Mouse (Mus musculus): Measurements from ENCODE around the gene Zswim1.

Gene Zswim1

GRCm38 (mm10) chr2:164822636-164823165 is at the start of gene Zswim1:
Zswim1 (plus strand) TSS chr2:164822686.
- DNase-seq (ENCODE audit: low spot score in 2 of 2): peak; percentile 100

GRCm38 (mm10) chr2:164773229-164773988 is 49.1 kb upstream of the Zswim1 start:
- DNase-seq (ENCODE audit: low spot score in 2 of 2): no peak

GRCm38 (mm10) chr2:164773989-164774364 is 48.5 kb upstream of the Zswim1 start:
- no peak for DNase-seq (ENCODE audit: low spot score in 2 of 2)

DNA sequence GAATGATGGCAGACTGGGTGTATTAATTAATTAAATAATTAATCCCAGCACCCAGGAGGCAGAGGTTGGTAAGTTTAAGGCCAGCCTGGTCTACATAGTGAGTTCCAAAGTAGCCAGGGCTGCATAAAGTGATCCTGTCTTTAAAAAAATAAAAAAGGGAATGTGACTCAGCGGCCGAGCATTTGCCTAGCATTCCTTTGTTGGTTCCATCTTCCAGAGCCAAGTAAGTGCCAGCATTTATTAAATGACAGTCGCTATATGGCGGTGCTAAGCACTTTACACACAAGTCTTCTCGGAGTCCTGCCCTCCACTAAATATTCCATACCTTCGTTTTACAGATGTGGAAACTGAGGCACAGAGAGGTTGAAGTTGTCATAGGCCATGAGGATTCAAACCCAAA is 46.4 kb upstream of the Zswim1 start:
- no peak for DNase-seq (ENCODE audit: low spot score in 2 of 2)

DNA sequence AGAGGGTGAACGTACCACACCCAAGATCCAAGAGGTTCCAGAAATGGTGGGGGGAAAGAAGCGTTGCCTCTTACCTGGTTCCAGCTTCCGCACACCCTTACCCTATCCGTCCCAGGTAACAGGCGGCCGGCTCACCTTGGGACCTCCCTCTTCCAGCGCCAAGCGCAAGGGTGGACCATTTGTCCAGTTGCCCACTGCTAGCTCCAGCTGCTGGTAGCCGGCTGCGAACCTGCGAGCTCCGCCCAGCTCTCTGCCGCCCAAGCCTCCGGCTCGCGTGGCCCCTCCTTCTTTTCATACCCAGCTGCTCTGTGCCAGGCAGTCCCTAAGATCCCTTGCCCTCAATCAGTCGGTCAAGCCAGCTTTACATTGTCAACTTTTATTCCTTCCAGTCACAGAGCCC is 45.7 kb upstream of the Zswim1 start:
- no peak for DNase-seq (ENCODE audit: low spot score in 2 of 2)

- no peak for DNase-seq (ENCODE audit: low spot score in 2 of 2)
Observed at GRCm38 (mm10) chr2:164777246-164778014, 45.1 kb upstream of the Zswim1 start.

- DNase-seq (ENCODE audit: low spot score in 2 of 2): no peak
Observed at GRCm38 (mm10) chr2:164778015-164778287, 44.5 kb upstream of the Zswim1 start.

DNA sequence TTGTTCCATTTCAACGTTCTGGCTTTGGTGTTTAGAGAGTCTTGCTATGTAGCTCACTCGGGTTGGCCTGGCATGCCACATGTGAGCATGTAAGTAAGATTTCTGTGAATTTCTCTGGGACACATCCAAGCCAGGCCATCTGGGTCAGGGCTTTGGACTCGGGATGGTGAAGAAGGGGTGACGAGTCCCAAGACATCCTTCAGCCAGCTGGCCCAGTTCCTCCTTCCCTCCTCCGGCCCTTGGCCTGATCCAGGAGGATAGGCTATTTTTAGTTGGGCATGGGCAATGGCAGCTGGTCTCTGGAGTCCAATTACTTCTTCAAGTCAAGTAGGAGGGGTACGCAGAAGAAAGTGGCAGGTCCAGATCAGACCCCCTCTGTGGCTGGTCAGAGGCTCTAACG is 43.7 kb upstream of the Zswim1 start:
- DNase-seq (ENCODE audit: low spot score in 2 of 2): no peak

- DNase-seq (ENCODE audit: low spot score in 2 of 2): no peak
Observed at GRCm38 (mm10) chr2:164779481-164780086, 42.9 kb upstream of the Zswim1 start, which contains the start of gene Tnnc2. Tnnc2 (minus strand) TSS chr2:164779967.

GRCm38 (mm10) chr2:164781876-164782275 is 40.6 kb upstream of the Zswim1 start:
- no peak for DNase-seq (ENCODE audit: low spot score in 2 of 2)

- DNase-seq (ENCODE audit: low spot score in 2 of 2): no peak
Observed at GRCm38 (mm10) chr2:164783926-164784581, 38.4 kb upstream of the Zswim1 start.

GRCm38 (mm10) chr2:164784869-164785420 is 37.5 kb upstream of the Zswim1 start:
- no peak for DNase-seq (ENCODE audit: low spot score in 2 of 2)

DNA sequence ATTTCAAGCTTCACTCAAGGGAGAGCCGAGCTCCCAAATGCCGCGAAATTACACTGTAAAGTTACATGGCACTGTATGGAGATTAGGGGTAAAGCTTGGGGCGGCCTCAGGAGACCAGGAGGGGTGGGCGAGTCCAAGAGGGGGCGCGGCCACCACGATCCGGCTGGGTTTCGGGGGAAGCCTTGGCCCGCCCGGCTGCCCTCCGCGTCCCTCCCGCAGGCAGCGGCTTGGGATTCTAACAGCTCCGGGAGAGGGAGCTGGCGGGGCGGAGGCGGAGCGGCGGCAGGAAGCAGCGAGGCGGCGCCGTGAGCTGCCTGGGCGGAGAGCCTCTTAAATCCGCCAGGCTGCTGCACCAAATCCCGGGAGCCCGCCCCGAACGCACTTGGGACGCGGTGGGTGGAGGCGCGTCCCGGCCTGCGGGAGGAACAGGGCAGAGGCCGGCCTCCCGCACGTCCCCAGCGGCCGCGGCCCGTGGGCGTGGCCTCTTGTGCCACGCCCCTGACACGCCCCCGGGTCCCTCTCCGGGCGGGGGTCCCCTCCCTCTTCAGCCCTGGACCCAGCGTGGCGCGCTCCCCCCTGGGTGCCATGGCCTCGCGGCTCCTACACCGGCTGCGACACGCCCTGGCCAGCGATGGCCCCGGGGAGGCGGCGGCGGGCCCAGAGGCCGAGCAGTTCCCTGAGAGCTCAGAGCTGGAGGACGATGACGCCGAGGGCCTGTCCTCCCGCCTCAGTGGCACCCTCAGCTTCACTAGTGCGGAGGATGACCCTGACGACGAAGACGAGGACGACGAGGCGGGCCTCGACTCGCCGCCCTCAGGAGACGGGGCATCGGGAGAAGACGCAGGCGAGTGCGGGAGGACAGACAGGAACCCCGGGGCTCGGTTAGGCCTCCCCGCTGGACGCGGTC is 36.8 kb upstream of the Zswim1 start, which contains the start of gene Snx21:
TSS of gene Snx21 (plus strand) at position 343 of the 907 bp plus-strand sequence.
- DNase-seq (ENCODE audit: low spot score in 2 of 2): peak; percentile 57 to 78

GRCm38 (mm10) chr2:164786388-164786885 is 36.0 kb upstream of the Zswim1 start:
- DNase-seq (ENCODE audit: low spot score in 2 of 2): no peak

- no peak for DNase-seq (ENCODE audit: low spot score in 2 of 2)
Observed at GRCm38 (mm10) chr2:164787032-164787431, 35.5 kb upstream of the Zswim1 start.

DNA sequence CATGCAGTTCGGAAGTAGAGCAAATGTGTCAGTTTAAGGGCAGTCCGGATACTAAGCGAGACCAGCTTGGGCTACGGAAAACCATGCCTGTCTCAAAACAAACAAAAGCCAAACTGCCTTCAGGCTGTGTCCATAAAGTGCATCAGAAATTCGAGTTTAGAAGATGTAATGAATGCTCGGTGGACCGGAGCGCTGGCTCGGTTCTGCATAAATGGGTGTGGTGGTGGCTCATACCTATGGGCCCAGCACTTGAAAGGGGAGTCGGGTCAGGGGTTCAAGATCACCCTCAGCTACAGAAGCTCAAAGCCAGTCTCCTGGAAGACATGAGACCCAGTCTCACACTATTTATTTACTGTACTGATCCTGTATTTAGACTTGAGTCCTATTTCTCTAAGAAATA is 34.7 kb upstream of the Zswim1 start:
- DNase-seq (ENCODE audit: low spot score in 2 of 2): no peak

DNA sequence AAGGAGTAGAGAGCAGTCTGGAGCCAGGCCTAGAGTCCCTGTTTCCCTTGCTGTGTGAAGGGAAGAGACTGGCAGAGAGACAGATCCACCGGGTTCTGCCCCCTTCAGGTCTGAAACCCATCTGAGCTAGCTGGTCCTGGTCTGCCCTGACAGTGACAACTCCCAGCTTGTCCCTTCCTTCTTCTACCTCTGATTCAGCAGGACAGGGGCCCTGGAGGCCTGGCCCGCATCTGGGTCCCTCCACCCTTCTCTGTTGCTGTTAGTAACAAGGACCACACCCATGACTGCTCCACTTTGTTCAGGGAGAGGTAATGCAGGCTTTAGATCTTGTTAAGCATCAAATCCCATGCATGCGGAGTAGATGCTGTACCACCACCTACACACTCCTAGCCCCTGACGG is 34.1 kb upstream of the Zswim1 start:
- DNase-seq (ENCODE audit: low spot score in 2 of 2): no peak

GRCm38 (mm10) chr2:164790451-164790850 is 32.0 kb upstream of the Zswim1 start:
- DNase-seq (ENCODE audit: low spot score in 2 of 2): no peak

- DNase-seq (ENCODE audit: low spot score in 2 of 2): no peak
Observed at GRCm38 (mm10) chr2:164791841-164792261, 30.6 kb upstream of the Zswim1 start.

Measured in cerebellum, postnatal 4 days (tissue).